Mouse (Mus musculus) embryo, embryonic 11 days (tissue): ENCODE measurements around the gene Slc24a5.

Source experiments
- DNase-seq: peaks from one replicate; pipeline ENCODE4 v3.0.0-alpha.2; 2015

The Slc24a5 gene

DNA sequence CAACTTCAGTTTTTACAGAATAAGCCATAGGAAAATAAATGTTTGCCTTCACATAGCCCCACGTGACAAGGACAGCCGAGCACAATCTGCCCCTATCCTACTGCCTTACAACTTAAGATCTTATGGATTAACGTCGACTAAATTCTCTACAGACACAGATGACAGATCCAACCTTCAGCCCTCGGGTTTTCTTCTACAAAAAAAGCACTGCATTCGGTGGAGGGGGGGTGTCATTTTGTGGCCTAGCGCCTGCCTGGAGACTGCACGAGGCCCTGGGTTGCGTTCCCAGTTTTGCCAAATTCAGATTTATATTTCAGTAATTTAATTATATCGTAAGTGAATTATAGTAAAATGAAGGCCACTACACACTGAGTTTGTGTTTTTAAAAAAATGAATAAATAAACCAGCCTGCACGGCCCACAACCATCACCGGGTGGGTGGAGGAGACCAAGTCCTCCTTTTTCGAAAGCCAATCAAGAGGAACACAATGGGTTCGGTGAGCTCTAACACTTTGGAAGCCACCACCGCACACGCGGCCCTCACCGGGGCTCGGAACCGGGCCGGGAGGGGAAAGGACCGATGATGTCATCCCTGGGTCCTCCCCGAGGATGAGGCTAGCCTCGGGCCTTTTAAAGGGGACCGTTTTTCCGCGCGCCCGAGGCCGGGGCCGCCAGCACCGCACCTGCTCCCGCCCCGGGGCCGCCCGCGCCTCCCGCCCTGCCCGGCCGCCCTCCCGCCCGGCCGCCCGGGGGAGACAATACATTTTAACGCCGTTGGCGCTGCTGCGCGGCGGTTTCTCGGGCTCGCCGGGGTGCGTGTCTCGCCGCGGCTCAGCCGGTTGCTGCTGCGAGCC is 54.9 kb downstream of the Slc24a5 start:
- DNase-seq, result peak; percentile 54

DNA sequence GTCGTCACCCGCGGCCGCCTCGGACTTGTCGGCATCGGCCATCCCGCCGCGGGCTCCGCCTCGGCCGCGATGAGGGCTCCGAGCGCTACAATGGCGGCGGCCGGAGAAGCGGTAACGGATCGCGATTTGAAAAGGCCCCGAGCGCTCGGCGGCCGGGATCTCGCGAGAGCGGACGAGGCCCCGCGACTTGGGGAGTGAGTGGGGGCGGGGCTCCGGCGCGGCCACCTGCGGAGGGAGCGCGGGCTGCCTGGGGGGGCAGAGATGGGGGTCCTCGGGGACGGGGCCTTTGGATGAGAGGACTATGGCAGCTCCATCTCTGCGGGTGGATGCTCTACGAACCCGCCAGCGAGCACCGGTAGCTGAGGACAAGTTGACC is 55.5 kb downstream of the Slc24a5 start, which contains the start of gene Myef2:
Myef2 (minus strand) TSS at position 185 of the 376 bp plus-strand sequence.
- DNase-seq, result peak; percentile 93

DNA sequence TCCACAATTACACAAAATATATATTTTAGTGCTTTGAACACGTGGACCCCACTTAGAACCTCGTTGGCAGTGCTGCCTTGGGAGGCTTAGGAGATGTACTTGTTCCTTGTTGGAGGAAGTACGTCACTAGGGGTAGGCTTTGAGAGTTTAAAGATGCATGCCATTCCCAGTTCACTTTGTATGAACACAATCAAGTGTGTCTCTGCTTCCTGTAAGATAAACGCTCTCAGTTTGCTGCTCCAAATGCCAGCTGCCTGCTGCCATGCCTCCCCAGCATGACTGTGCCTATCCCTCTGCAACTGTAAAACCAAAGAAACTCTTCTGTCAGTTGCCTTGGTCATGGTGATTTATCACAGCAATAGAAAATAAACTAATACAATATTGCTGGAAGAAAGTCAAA is 57.9 kb downstream of the Slc24a5 start:
- no peak for DNase-seq

DNA sequence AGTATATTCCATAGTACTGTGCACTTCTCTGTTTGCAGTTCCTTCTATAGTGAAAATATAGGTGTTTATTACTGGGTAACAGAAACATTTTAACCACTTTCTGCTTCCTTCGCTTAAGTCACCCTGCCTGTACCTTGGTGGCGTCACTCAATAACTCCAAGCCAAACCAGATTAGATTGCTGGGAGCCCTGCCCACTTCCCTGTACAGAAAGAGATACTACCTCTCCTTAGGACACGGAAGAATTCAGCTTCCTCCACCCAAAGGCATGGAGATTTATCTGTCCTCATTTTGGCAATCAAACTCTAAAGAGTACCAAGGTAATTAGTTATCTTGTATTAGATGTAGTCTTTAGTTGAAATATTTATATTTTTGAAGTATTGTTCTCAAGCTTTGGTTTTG is 58.9 kb downstream of the Slc24a5 start:
- DNase-seq, result no peak

DNA sequence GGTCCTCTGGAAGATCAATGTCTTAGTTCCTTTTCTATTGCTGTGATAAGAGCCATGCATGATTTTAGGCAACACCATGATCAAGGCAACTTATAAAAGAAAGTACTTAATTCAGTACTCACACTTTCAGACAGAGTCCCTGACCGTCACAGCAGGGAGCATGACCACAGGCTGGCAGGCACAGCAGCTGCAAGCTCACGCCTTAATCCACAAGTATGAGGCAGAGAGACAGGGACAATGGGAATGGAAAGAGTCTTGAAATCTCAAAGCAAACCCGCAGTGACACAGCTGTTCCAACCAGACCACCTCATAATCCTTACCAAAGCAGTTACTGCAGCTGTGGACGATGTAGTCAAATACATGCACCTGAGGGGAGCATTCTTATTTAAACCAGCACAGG is 66.2 kb downstream of the Slc24a5 start:
- DNase-seq, result no peak

DNA sequence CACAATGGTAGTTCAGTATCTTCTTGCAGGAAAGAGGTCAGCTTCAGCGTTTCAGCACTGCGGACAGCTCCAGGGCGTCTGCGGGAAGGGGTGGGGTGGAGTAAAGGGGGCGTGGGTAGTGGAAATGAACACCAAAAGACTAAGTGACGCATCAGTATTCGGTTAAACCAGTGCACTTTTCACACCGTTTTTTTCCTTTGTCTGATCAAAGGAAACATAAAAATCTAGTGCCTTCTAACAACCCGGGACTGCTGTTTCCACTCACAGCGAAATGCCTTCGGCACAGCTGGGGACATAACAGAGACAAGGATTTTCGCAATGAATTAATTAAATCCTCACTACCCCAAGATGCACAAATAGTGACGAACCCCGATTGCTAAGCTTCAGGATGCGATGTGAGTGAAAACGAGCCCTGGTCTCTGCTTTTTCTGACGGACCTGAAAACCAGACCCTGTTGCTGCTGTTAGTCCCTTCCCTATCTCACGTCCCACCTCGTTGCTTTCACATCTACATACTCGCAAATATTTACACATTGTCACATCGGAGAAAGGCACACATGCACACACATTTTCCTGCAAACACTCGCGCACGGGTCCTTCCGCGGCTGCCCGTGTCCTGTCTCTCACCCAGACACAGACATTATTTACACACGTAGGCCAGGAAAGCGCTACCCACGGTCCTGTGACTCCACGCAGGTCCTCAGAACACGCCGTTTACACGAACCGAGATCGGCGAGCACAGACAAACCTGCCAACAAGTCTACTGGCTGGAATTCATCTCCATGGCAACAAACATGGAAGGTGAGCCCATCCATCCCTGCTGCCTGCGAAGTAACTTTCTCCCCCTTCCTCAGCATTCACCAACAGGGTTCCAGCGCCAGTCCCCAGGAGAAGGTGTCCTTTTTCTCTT is 68.2 kb downstream of the Slc24a5 start, which contains the start of gene Ctxn2:
Ctxn2 (plus strand) TSS at position 790 of the 909 bp plus-strand sequence.
- DNase-seq, result peak; percentile 88

DNA sequence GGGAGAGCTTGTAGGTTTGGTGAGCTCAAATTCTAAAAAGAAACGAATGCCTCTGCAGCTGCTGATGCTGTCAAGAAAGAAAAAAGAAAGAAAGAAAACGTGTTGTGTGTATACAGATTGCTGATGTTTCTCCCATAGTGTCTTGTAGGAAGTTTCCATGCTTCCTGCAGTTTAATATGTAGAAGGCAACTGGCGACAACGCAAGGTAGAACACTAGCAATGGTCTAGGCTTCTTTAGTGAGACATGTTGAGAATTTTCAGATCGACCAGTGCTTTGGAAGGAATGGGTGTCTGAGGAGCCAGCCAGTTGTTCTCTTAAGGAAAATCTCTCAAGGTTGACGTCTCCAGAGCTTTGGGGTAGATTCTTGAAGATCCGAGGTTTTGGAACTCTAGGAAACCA is 68.9 kb downstream of the Slc24a5 start:
- no peak for DNase-seq
